Mouse (Mus musculus) stomach, embryonic 15.5 days (tissue): ENCODE data around the gene Nlrc3. TPM values are rescaled to one million over a fixed set of nuclear protein-coding genes. Genes with fewer than 3 reads are reported as not detected.
"Not testable (repeated sequence)": the region's sequence is repeated elsewhere in the genome, so short reads cannot be mapped to it uniquely, and the experiment has no call there.

ENCODE experiments used
- ATAC-seq: fragments of 200-750 bp; cut with Nextera tagmentation; 2 replicates; pipeline ENCODE4 v1.8.0; 2017; ENCODE audit warnings: low read depth, moderate number of reproducible peaks, moderate TSS enrichment; ENCODE audit not compliant: insufficient read depth, low FRiP score
- H3K27ac ChIP-seq: fragments of 300-500 bp; sonication (generic); 2 replicates; pipeline ENCODE4 v1.5.1; 2015; ENCODE audit warnings: mild to moderate bottlenecking, inconsistent platforms
- H3K27me3 ChIP-seq: fragments of 300-500 bp; sonication (generic); replicated peaks from 2 replicates; pipeline ENCODE4 v1.6.1; 2015; ENCODE audit warnings: inconsistent platforms
- H3K36me3 ChIP-seq: fragments of 300-500 bp; sonication (generic); 2 replicates; pipeline ENCODE4 v1.6.1; 2015; ENCODE audit warnings: inconsistent platforms
- H3K4me1 ChIP-seq: fragments of 300-500 bp; sonication (generic); 2 replicates; pipeline ENCODE4 v1.6.1; 2015; ENCODE audit warnings: inconsistent platforms
- H3K4me2 ChIP-seq: fragments of 300-500 bp; sonication (generic); 2 replicates; pipeline ENCODE4 v1.6.1; 2015; ENCODE audit warnings: mild to moderate bottlenecking, inconsistent platforms
- H3K4me3 ChIP-seq: fragments of 300-500 bp; sonication (generic); replicated peaks from 2 replicates; pipeline ENCODE4 v1.5.1; 2015; ENCODE audit warnings: inconsistent platforms
- H3K9ac ChIP-seq: fragments of 300-500 bp; sonication (generic); 2 replicates; pipeline ENCODE4 v1.6.1; 2015; ENCODE audit warnings: inconsistent platforms
- H3K9me3 ChIP-seq: fragments of 300-500 bp; sonication (generic); 2 replicates; pipeline ENCODE4 v1.6.1; 2016; ENCODE audit warnings: inconsistent platforms
- WGBS: fragments of 180-500 bp; shearing (Covaris S2); methylation state at CpG from one replicate; pipeline ENCODE4 v1.1.7; 2015; 5-methylcytosine and 5-hydroxymethylcytosine counted together
- polyA plus RNA-seq: library from polyadenylated mRNA; unstranded; fragments of >200 nt; fragmentation: Nextera tagmentation; extraction: Ambion mirVana; gene quantifications from 2 replicates; pipeline ENCODE4 v1.2.1, GENCODE M21; 2015

Gene Nlrc3
- polyA plus RNA-seq, result 0.91 and 0.98 TPM in 2 replicates

DNA sequence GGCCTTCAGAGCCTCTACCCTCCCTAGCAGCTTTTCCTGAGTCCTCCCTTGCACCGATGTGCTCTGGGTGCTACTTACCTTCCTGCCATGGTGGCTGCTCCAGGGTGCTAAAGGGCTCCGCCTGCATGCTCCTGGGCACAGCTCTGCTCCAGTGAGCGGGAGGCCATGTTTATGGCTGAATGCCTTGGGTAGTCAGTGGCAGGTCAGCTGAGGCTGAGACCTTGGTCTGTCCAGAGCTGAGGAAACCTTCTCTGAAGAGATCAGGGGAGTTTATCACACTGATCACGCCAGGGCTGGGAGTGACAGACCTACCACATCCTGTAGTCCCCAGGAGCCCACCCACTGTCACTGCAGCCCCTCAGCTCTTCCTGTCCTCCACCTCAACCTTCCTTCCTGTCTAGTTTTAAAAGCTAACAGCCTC lies at the start of gene Nlrc3:
Nlrc3 (minus strand) TSS at position 382 of the 421 bp plus-strand sequence.
- 57% methylated on average over 4 of the region's 4 CpGs for WGBS
- Histone ChIP-seq H3K4me1 (no peaks in the 10 kb centered on the region), H3K36me3 (peaks cover 24% of the 10 kb centered on the region), H3K27me3 (no peaks in the 10 kb centered on the region), H3K4me2 (no peak within 1 kb of the TSS), H3K9ac (no peak within 1 kb of the TSS), H3K9me3 (no peaks in the 10 kb centered on the region), H3K4me3 (no peak within 1 kb of the TSS), H3K27ac (no peak within 1 kb of the TSS)
- ATAC-seq, result no peak

DNA sequence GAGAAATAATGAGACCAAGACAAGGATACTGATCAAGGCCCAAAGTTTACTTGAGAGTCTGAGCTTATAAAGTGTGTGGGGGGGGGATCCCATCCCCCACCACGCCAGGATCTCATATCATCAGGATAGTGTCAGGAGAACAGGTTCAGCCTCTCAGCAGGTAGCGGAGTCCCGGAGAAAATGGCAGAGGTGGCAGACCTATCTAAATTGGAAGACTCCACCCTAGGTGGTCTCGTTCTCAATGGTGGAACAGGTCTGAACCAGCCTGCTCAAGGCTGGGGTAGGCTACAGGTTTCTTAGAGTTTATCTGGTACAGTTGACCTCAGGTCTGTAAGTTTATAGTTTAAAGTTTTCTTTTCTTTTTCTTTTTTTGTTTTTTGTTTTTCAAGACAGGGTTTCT lies 46.3 kb upstream of the Nlrc3 start:
- H3K27ac ChIP-seq, result no peak overlapping the region
- H3K4me3 ChIP-seq, result no peak overlapping the region
- H3K27me3 ChIP-seq, result no peaks in the 10 kb centered on the region
- WGBS, result 73% methylated on average over 4 of the region's 4 CpGs
- H3K9me3 ChIP-seq, result no peaks in the 10 kb centered on the region
- ATAC-seq, result no peak
- H3K36me3 ChIP-seq, result no peaks in the 10 kb centered on the region
- H3K9ac ChIP-seq, result no peak overlapping the region
- no peaks in the 10 kb centered on the region for H3K4me1 ChIP-seq
- no peak overlapping the region for H3K4me2 ChIP-seq

DNA sequence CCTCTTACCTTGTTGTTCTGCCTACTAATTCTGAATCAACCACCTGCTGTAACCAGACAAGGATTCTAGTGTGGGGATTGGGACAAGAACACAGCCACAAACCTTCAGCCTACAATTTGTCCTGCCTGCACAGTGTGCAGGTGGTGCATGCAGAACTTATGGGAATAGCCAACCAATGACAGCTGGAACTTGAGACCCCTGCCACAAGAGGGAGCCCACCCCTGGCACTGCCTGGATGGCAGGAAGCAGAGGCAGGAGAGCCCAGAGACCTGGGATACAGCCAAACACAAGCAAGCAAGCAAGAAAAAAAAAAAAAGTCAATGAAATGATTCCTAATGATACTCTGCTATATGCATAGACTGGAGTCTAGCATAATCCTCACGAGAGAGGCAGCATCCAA lies 44.8 kb upstream of the Nlrc3 start:
- Histone ChIP-seq H3K9me3 (no peaks in the 10 kb centered on the region), H3K27me3 (no peaks in the 10 kb centered on the region), H3K9ac (no peak overlapping the region), H3K4me3 (no peak overlapping the region), H3K4me2 (no peak overlapping the region), H3K27ac (no peak overlapping the region), H3K36me3 (no peaks in the 10 kb centered on the region), H3K4me1 (no peaks in the 10 kb centered on the region)
- 85% methylated on average over 1 of the region's 1 CpGs for WGBS
- no peak for ATAC-seq

DNA sequence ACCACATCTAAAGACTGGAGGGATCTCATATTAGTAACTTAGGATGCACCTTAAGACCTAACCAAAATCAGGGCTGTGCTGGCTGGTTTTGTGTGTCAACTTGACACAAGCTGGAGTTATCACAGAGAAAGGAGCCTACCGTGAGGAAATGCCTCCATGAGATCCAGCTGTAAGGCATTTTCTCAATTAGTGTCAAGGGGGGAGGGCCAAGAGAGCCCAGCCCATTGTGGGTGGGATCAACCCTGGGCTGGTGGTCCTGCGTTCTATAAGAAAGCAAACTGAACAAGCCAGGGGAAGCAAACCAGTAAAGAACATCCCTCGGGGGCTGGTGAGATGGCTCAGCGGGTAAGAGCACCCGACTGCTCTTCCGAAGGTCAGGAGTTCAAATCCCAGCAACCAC lies 41.0 kb upstream of the Nlrc3 start:
- ATAC-seq, H3K27me3 ChIP-seq, H3K9me3 ChIP-seq, H3K9ac ChIP-seq, H3K27ac ChIP-seq, H3K36me3 ChIP-seq, H3K4me2 ChIP-seq, H3K4me1 ChIP-seq, H3K4me3 ChIP-seq: not testable (repeated sequence)
- WGBS, result 73% methylated on average over 6 of the region's 6 CpGs

DNA sequence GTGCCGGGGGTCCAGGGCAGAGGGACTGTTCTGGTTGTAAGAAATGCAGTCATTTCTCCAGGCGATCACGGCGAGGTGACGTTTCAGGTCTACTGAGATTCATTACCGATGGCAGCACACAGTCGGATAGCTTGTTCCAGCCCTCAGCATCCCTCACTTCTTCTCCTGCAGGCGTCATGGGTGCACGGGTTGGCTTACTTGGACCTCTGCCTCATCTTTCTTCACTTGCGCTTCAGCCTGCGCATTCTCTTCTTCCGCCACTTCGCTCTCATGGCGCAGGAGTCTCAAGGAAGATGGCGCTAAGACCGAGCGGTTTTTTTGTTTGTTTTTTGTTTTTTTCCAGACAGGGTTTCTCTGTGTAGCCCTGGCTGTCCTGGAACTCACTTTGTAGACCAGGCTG lies 40.4 kb upstream of the Nlrc3 start:
- not testable (repeated sequence) for H3K4me1 ChIP-seq, H3K27me3 ChIP-seq, ATAC-seq, H3K36me3 ChIP-seq, H3K9ac ChIP-seq, H3K9me3 ChIP-seq, H3K4me3 ChIP-seq, H3K4me2 ChIP-seq, H3K27ac ChIP-seq
- WGBS, result 82% methylated on average over 17 of the region's 17 CpGs

DNA sequence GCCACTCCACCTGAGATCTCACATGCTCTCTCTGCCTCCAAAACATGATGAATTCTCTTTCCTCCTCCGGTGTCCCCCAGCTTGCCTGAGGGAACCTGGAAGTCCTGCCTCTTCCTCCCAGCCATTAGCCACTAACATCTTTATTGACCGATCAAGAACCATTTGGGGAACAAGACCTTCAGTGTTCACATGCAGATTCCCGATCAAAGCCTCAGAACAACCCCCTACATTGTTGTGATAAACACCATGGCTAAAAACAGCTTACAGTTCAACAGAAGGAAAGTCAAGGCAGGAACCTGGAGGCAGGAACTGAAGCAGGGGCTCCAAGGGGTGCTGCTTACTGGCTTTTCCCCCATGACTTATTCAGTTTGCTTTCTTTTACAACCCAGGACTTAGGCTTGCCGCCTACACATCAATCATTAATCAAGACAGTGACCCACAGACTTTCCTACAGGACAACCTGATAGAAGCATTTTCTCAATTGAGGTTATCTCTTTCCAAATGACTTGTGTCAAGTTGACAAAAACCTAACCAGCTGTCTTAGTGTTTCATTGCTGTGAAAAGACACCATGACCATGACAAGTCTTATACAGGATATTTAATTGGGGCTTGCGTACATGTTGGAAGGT lies 37.7 kb upstream of the Nlrc3 start:
- H3K4me3 ChIP-seq, result no peak overlapping the region
- H3K36me3 ChIP-seq, result no peaks in the 10 kb centered on the region
- no peak for ATAC-seq
- H3K4me1 ChIP-seq, result no peaks in the 10 kb centered on the region
- no peaks in the 10 kb centered on the region for H3K9me3 ChIP-seq
- 78% methylated on average over 5 of the region's 5 CpGs for WGBS
- H3K9ac ChIP-seq, result no peak overlapping the region
- H3K4me2 ChIP-seq, result no peak overlapping the region
- H3K27ac ChIP-seq, result no peak overlapping the region
- no peaks in the 10 kb centered on the region for H3K27me3 ChIP-seq

DNA sequence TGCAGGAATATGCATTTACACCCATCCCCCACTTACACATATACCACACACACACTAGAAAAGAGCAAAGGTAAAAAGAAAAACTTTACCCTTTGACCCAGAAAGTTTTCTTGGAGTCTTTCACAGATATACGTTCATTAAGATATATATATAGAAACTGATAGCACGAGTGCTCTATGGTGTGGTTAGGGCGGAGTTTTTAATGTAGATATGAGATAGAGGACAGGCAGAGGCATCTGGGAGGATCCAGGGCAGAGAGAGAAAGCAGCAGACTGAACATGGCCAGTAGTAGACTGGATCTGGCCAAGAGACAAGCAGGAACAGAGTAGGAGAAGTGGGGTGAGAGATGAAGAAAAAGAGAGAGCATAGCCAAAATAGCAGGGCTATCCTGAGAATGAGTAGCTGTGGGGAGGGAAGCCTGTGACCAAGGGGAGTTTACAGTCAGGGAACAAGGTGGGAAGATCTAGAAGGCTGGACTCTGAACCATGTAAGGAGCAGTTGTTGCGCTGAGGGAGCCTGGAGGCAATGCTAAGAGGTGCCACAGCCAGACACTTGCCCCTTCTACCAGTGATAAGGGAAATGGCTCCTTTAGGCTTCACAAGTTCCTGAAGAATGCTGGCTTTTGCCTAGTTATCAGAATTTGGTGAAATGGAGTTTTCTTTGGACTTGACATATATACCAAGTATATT lies 36.6 kb upstream of the Nlrc3 start:
- Histone ChIP-seq H3K27ac (no peak overlapping the region), H3K36me3 (no peaks in the 10 kb centered on the region), H3K4me1 (no peaks in the 10 kb centered on the region), H3K9me3 (no peaks in the 10 kb centered on the region), H3K4me3 (no peak overlapping the region), H3K9ac (no peak overlapping the region), H3K4me2 (no peak overlapping the region), H3K27me3 (no peaks in the 10 kb centered on the region)
- 63% methylated on average over 4 of the region's 4 CpGs for WGBS
- ATAC-seq, result no peak

DNA sequence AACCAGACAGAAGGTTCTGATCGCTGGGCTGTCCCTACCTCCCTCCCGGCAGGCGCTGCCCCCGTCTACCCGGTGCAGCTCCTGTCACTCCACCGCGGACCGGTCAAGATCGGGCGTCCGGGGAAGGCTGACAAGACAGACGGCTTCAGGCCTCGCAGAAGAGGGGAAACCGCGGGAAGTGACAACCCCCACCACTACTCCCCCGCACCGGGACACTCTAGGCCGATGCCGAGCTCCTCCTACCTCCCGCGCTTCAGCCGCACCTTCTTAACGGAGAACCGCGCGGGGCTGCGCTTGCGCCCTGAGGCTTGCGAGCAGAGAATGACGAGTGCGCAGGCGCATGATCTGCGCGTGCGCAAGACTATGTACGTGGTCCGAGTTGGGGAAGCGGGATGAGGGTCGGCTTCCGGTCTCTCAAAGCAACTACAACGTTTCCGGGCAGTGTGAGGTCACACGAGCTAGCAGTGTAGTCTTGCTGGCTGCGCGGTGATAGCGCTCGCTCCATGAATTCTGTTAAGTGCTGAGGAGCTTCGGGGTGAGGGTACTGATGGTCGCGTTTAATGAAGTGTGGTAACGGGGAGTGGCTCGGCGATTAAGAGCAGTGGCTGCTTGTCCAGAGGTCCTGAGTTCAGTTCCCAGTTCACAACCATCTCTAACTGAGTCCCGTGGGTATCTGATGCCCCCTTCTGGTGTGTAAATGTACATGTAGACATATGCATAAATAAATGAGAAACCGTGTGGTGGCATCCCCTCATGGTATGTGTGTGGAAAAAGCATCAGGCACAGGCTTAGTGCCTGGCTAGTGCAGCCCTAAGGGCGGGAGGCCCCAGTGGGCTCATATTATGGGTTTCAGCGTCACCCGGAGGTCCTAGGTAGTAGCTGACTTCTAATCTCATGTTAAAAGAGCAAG lies 27.3 kb upstream of the Nlrc3 start, which contains the start of gene Slx4:
Slx4 (minus strand) TSS at position 282 of the 910 bp plus-strand sequence.
- Histone ChIP-seq H3K9me3 (no peaks in the 10 kb centered on the region), H3K4me1 (peaks cover 12% of the 10 kb centered on the region; the same call in 1 of the 2 replicates), H3K36me3 (peaks cover 11% of the 10 kb centered on the region; the same call in 1 of the 2 replicates), H3K27me3 (no peaks in the 10 kb centered on the region), H3K4me2 (peak within 1 kb of the TSS; percentile 80), H3K4me3 (peak within 1 kb of the TSS; percentile 80), H3K27ac (peak within 1 kb of the TSS; percentile 91), H3K9ac (peak within 1 kb of the TSS; percentile 80)
- 1% methylated on average over 55 of the region's 58 CpGs for WGBS
- peak; percentile 97 for ATAC-seq

DNA sequence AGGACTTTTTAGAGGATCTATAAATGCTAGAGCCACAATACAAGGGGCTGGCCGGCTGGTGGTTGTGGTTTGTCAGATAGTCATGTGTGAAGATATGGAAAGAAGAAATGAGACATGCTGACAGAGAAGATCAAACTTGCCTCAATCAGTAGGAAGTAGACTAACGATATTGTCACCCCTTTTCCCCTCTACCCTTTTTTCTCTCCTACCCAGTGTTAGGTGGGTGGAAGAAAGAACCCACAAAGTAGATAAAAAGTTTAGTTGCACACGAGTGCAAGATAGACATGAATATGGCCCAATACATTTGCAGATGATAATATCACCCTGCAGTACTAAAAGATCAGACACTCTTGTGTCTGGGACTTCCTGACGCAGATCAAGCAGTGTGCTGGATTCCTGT lies 12.0 kb upstream of the Nlrc3 start:
- no peak for ATAC-seq
- Histone ChIP-seq H3K36me3 (peaks cover 82% of the 10 kb centered on the region), H3K4me3 (no peak overlapping the region), H3K9me3 (no peaks in the 10 kb centered on the region), H3K9ac (no peak overlapping the region), H3K4me2 (no peak overlapping the region), H3K27ac (no peak overlapping the region), H3K4me1 (no peaks in the 10 kb centered on the region), H3K27me3 (no peaks in the 10 kb centered on the region)
- WGBS, result 89% methylated on average over 4 of the region's 4 CpGs

DNA sequence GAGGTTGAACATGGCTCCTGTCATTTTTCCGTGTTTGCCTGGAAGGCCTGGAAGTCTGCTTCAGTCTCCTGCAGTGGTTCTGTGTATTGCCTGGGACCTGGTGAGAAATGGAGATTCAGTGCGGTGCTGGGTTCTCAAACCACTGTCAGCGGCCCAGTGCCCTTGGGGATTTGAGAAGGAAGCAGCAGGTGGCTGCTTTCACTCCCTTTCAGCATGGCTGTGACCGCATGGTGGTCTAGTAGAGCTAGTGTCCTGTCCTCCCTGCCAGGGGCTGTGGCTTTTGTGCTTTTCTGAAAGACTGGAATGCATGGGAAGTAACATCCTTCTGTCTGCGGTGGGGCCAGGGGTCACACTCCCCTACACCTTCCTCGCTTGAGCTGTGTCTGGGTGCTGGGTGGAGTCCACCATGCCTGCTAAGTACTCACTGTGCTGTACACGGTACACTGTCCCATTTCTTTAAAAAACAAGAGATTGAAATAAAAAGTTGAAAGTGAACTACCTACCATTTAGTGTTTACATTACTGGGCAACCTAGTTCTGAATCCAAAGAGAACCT lies 6.8 kb upstream of the Nlrc3 start:
- no peaks in the 10 kb centered on the region for H3K27me3 ChIP-seq
- 79% methylated on average over 7 of the region's 7 CpGs for WGBS
- no peaks in the 10 kb centered on the region for H3K4me1 ChIP-seq

DNA sequence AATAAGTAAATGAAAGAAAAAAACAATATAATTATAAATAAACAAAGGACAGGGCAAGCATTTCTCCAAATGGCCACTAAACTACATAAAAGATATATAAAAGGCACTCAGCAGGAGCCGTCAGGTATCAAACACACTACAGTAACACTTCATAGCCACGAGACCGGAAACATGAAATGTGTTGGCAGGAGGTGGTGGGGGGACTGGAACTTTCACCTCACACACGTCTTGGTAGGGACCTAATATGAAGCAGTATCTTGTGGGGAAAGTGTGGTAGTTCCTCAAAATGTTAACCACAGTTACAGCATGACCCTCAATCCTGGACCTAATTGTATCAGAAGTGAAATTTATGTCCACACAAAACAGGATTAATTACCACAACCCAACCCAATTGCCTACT lies 5.7 kb upstream of the Nlrc3 start:
- WGBS, result 86% methylated on average over 4 of the region's 4 CpGs
- H3K36me3 ChIP-seq, result peaks cover 65% of the 10 kb centered on the region

More for the DNA sequence above, 6.8 kb upstream of the Nlrc3 start:
- Histone ChIP-seq H3K4me3 (no peak overlapping the region), H3K4me2 (no peak overlapping the region), H3K9me3 (no peaks in the 10 kb centered on the region), H3K36me3 (peaks cover 71% of the 10 kb centered on the region), H3K9ac (no peak overlapping the region), H3K27ac (no peak overlapping the region)
- no peak for ATAC-seq

More for the DNA sequence above, 5.7 kb upstream of the Nlrc3 start:
- Histone ChIP-seq H3K4me3 (no peak overlapping the region), H3K4me2 (no peak overlapping the region), H3K4me1 (no peaks in the 10 kb centered on the region), H3K9ac (no peak overlapping the region), H3K27ac (no peak overlapping the region), H3K9me3 (no peaks in the 10 kb centered on the region), H3K27me3 (no peaks in the 10 kb centered on the region)
- no peak for ATAC-seq
